Mouse (Mus musculus) heart, embryonic 16.5 days (tissue): ENCODE data around the gene Cubn. TPM values are rescaled to one million over a fixed set of nuclear protein-coding genes. Genes with fewer than 3 reads are reported as not detected.

Experiments used
- ATAC-seq: fragments of 200-750 bp; cut with Nextera tagmentation; replicated peaks from 2 replicates; pipeline ENCODE4 v1.8.0; 2017; ENCODE audit warnings: moderate number of reproducible peaks; ENCODE audit not compliant: insufficient read depth, low FRiP score; ENCODE audit errors: extremely low read depth
- H3K27ac ChIP-seq: fragments of 300-500 bp; sonication (generic); 2 replicates; pipeline ENCODE4 v1.5.1; 2014; ENCODE audit warnings: mild to moderate bottlenecking, low read length, control low read depth, moderate library complexity
- H3K27me3 ChIP-seq: fragments of 300-500 bp; sonication (generic); 2 replicates; pipeline ENCODE4 v1.6.1; 2014; ENCODE audit warnings: low read length, mixed read lengths; ENCODE audit not compliant: control insufficient read depth, insufficient read depth
- H3K36me3 ChIP-seq: fragments of 300-500 bp; sonication (generic); 2 replicates; pipeline ENCODE4 v1.6.1; 2014; ENCODE audit not compliant: control insufficient read depth, insufficient read depth
- H3K4me1 ChIP-seq: fragments of 300-500 bp; sonication (generic); 2 replicates; pipeline ENCODE4 v1.6.1; 2014; ENCODE audit warnings: low read length, mixed read lengths; ENCODE audit not compliant: control insufficient read depth, insufficient read depth
- H3K4me2 ChIP-seq: fragments of 300-500 bp; sonication (generic); 2 replicates; pipeline ENCODE4 v1.6.1; 2014; ENCODE audit warnings: low read depth, mild to moderate bottlenecking, control low read depth, low read length
- H3K4me3 ChIP-seq: fragments of 300-500 bp; sonication (generic); 2 replicates; pipeline ENCODE4 v1.5.1; 2014; ENCODE audit warnings: mild to moderate bottlenecking, control low read depth, low read length
- H3K9ac ChIP-seq: fragments of 300-500 bp; sonication (generic); 2 replicates; pipeline ENCODE4 v1.6.1; 2014; ENCODE audit warnings: low read length, control low read depth
- H3K9me3 ChIP-seq: fragments of 300-500 bp; sonication (generic); replicated peaks from 2 replicates; pipeline ENCODE4 v1.6.1; 2016; ENCODE audit warnings: low read length; ENCODE audit not compliant: control insufficient read depth
- WGBS: fragments of 180-500 bp; shearing (Covaris S2); extraction: QIAGEN DNeasy Blood & Tissue Kit; methylation state at CpG from one replicate; pipeline ENCODE4 v1.1.7; 2014; 5-methylcytosine and 5-hydroxymethylcytosine counted together
- polyA plus RNA-seq: library from polyadenylated mRNA; unstranded; fragments of >200 nt; fragmentation: Nextera tagmentation; extraction: Ambion mirVana; gene quantifications from 2 replicates; pipeline ENCODE4 v1.2.1, GENCODE M21; 2015

The Cubn gene
- polyA plus RNA-seq, 1 experiment from 2014 or later = 0.28 TPM

GRCm38 (mm10) chr2:13404986-13405678, 86.5 kb downstream of the Cubn start:
- 0 out of 2 replicates have a peak, but pooled peaks have one; percentile 32 for ATAC-seq
- Histone ChIP-seq H3K9ac (no peak overlapping the region), H3K27me3 (no peaks in the 10 kb centered on the region), H3K36me3 (no peaks in the 10 kb centered on the region), H3K27ac (no peak overlapping the region), H3K4me2 (no peak overlapping the region), H3K9me3 (no peaks in the 10 kb centered on the region), H3K4me3 (no peak overlapping the region), H3K4me1 (no peaks in the 10 kb centered on the region; the same call in 1 of the 2 replicates)
- 67% methylated on average over 5 of the region's 5 CpGs for WGBS

GRCm38 (mm10) chr2:13400831-13401230, 90.8 kb downstream of the Cubn start:
- H3K4me3 ChIP-seq = no peak overlapping the region
- no peaks in the 10 kb centered on the region for H3K27me3 ChIP-seq
- H3K4me1 ChIP-seq = peaks cover 15% of the 10 kb centered on the region
- H3K9me3 ChIP-seq = no peaks in the 10 kb centered on the region
- ATAC-seq = no peak
- no peak overlapping the region for H3K27ac ChIP-seq
- 88% methylated on average over 6 of the region's 6 CpGs for WGBS
- H3K36me3 ChIP-seq = no peaks in the 10 kb centered on the region
- H3K4me2 ChIP-seq = no peak overlapping the region
- H3K9ac ChIP-seq = no peak overlapping the region

DNA sequence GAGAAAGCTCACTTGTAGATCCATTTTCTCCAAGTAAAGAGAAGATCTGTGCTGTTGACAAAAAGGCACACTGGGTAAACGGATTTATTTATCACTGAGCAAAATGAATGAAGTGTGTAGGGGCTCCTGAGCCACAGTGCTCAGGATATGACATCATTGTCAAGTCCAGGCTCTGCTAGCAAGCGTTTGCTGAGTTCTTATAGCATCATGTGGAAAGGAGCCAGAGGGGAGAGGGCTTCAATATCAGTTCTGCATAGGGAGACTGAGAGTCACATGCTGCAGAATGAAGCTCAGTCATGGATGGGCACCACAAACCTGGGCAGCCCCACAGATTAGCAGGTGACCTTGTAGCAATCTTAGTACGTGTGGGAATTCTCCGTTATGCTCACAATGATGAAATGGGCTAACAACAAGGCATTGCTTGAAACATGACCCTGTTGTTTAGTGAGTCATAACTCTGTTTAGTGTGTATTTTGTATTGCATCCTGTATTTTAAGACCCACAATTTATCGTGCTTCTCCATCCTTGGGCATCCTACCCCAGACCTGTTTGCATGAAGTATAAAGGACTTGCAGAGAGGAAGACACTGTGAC, 92.0 kb downstream of the Cubn start:
- Histone ChIP-seq H3K4me1 (peaks cover 15% of the 10 kb centered on the region), H3K4me3 (no peak overlapping the region), H3K9me3 (no peaks in the 10 kb centered on the region), H3K9ac (no peak overlapping the region), H3K27ac (peak overlapping the region; percentile 74), H3K27me3 (no peaks in the 10 kb centered on the region), H3K4me2 (no peak overlapping the region), H3K36me3 (no peaks in the 10 kb centered on the region)
- WGBS = 50% methylated on average over 5 of the region's 5 CpGs
- 0 out of 2 replicates have a peak, but pooled peaks have one; percentile 9 for ATAC-seq

DNA sequence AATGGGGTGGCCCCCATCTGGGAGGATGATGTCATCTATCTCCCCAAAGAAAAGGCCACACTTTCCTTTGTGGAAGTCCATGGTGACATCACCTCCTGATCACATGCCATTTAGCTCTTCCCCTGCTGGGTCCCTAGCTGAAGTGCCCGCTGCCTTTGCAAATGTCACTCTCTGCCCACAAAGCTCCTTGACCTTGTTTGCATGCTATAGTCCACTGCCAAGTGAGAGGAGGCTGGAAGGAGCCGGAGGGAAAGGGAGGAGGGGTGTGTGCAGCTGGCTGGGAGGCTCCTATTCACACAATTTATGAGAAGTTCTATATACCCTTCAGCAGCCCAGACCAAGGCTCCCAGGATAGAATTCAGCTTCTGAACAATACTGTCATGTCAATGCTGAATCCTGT, 92.7 kb downstream of the Cubn start:
- H3K27ac ChIP-seq = peak overlapping the region; percentile 74
- no peak overlapping the region for H3K4me3 ChIP-seq
- H3K4me2 ChIP-seq = no peak overlapping the region
- 7% methylated on average over 2 of the region's 2 CpGs for WGBS
- no peaks in the 10 kb centered on the region for H3K9me3 ChIP-seq
- H3K27me3 ChIP-seq = no peaks in the 10 kb centered on the region
- peak; percentile 79 for ATAC-seq
- no peak overlapping the region for H3K9ac ChIP-seq
- H3K4me1 ChIP-seq = peaks cover 15% of the 10 kb centered on the region
- H3K36me3 ChIP-seq = no peaks in the 10 kb centered on the region

DNA sequence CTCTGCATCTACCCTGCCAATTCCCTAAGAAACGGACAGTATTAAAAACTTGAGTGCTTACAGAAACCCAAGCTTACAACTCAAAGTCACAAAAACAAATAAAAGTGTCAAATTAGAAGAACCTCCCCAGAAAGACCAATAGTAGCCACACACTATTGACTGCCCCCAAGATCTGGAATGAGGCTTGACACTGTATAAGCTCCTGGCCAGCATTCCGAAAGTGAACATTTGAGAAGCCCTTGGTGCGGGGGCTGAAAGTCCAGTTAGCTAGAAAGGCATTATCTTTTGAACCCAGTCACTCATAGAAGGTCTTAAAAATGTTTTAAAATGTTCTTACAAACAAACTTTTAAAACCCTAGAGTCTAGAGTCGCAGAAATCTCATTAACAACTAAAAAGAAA, 93.1 kb downstream of the Cubn start:
- Histone ChIP-seq H3K4me1 (peaks cover 15% of the 10 kb centered on the region), H3K9me3 (no peaks in the 10 kb centered on the region), H3K36me3 (no peaks in the 10 kb centered on the region), H3K4me3 (no peak overlapping the region), H3K27me3 (no peaks in the 10 kb centered on the region), H3K4me2 (no peak overlapping the region), H3K27ac (peak overlapping the region; percentile 74), H3K9ac (no peak overlapping the region)
- ATAC-seq = 0 out of 2 replicates have a peak, but pooled peaks have one; percentile 12
- WGBS = 59% methylated on average over 4 of the region's 4 CpGs

GRCm38 (mm10) chr2:13396124-13396540, 95.5 kb downstream of the Cubn start:
- Histone ChIP-seq H3K4me3 (no peak overlapping the region), H3K4me2 (no peak overlapping the region), H3K36me3 (no peaks in the 10 kb centered on the region), H3K4me1 (peaks cover 21% of the 10 kb centered on the region), H3K9ac (no peak overlapping the region), H3K9me3 (no peaks in the 10 kb centered on the region), H3K27me3 (no peaks in the 10 kb centered on the region), H3K27ac (peak overlapping the region; percentile 80)
- WGBS = 40% methylated on average over 3 of the region's 3 CpGs
- no peak; the same call in 1 of the 2 replicates for ATAC-seq

DNA sequence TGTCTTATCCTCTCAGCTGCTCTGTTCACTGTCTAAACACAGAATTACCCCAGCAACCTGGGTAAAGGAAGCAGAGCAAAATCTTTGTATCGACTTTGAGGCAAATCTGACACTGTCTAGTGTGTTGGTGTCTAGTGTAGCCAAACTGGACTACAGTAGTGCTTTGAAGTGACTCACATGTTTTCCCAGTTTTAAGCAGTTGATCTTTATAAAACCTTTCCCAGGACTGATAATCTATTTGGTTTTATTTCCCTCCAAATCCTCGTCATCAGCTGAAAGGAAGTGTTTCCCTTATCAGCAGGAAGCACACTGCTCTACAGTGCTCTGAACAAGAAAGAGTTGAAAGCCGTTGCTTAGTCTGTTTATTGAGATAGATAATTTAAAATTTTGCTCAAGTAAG, 100.6 kb downstream of the Cubn start:
- 25% methylated on average over 3 of the region's 3 CpGs for WGBS
- Histone ChIP-seq H3K27me3 (no peaks in the 10 kb centered on the region), H3K4me1 (peaks cover 6% of the 10 kb centered on the region), H3K4me3 (no peak overlapping the region), H3K36me3 (no peaks in the 10 kb centered on the region), H3K9ac (no peak overlapping the region), H3K27ac (peak overlapping the region; percentile 73), H3K4me2 (no peak overlapping the region), H3K9me3 (no peaks in the 10 kb centered on the region)
- peak; percentile 80 for ATAC-seq

DNA sequence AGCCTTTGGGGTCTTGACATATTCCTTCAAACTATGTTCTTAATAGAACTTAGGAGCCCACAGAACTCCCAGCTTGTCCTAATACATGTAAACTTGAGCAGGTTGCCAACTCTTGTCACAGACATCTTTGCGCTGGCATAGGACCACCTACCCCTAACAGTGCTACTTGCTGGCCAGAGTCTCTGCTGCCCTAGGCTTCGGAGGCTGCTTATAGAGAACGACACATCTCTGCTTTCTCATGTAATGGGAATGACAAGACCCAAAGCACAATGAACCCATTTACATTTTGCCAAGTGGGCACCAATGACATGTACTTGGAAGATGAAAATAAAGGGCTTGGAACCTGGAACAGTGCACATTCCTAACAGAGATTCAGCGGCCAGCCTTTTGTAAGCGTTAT, 105.0 kb downstream of the Cubn start:
- Histone ChIP-seq H3K4me3 (no peak overlapping the region), H3K4me1 (peaks cover 21% of the 10 kb centered on the region), H3K9ac (no peak overlapping the region), H3K27ac (peak overlapping the region; percentile 40), H3K4me2 (no peak overlapping the region), H3K27me3 (no peaks in the 10 kb centered on the region), H3K9me3 (no peaks in the 10 kb centered on the region), H3K36me3 (no peaks in the 10 kb centered on the region)
- ATAC-seq = no peak
- 94% methylated on average over 5 of the region's 5 CpGs for WGBS

DNA sequence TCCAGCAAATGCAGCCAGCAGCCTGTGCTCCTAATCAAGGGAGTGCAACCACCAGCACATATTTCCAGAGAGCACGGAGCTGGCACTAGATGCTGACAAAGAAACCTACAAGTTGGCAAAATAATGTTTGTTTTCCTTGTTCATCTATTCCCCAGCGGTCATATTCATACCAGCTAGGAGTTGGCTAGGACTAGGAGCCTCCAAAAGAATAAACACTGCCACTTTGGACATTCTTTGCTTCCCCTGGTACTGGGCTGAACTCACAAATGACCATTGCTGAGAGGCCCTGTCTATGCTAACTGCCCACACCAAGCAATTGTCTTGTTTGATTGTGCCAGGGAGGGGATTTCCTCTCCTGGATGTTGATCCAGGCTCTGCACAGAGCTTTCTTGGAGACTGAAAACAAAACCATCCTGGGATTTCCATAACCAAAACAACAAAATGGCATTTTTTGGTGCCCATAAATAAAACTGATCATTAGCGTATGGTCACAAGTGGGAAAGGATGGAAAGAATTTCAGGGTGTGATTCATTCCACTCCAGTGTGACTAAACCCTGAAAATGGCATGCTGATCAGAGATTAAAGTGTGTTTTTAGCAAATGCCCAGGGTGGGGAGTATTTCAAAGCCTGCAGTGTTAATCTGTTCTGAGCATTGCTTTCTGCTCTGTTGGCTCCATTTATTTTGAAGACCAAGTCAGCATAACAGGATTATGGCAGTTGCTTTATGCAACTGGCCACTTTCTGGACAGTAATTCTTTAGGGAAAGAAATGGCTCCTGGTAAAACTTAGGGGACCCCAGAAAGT, 105.9 kb downstream of the Cubn start:
- no peak overlapping the region for H3K4me2 ChIP-seq
- no peaks in the 10 kb centered on the region for H3K36me3 ChIP-seq
- 33% methylated on average over 3 of the region's 3 CpGs for WGBS
- H3K27me3 ChIP-seq = no peaks in the 10 kb centered on the region
- peaks cover 21% of the 10 kb centered on the region for H3K4me1 ChIP-seq
- peak overlapping the region; percentile 78 for H3K27ac ChIP-seq
- H3K9me3 ChIP-seq = no peaks in the 10 kb centered on the region
- H3K4me3 ChIP-seq = no peak overlapping the region
- peak overlapping the region; percentile 23; the same call in 1 of the 2 replicates for H3K9ac ChIP-seq
- peak; percentile 47 for ATAC-seq
